Mouse (Mus musculus): ENCODE measurements around the gene Rnf223. TPM values are rescaled to one million over a fixed set of nuclear protein-coding genes. Genes with fewer than 3 reads are reported as not detected.
A peak's percentile ranks its signal among the peaks of the same experiment; 100 is the strongest.

The Rnf223 gene
- polyA plus RNA-seq, 1 experiment from 2014 or later, result 1.0 TPM

DNA sequence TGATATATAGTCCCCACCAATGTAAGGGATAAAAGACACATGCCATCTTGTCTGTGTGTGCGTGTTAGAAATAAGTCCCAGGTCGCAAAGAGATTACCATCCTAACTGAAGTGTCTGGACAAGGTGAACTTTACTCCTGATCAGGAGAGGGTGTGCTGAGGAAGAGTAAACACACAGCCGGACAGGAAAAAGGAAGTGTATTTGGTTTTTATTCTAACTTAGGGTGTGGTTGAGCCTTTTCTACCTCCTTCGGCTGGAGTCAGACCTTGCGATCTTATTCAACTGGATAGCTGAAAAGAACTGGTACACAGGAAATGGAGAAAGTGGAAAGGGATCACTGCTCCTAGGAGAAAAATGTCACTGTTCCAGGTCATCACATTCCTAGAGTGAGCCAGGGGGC is 29.8 kb upstream of the Rnf223 start:
- H3K27me3 ChIP-seq, result no peaks in the 10 kb centered on the region
- no peaks in the 10 kb centered on the region for H3K36me3 ChIP-seq
- 85% methylated on average over 5 of the region's 5 CpGs for WGBS
- no peaks in the 10 kb centered on the region for H3K9me3 ChIP-seq
- no peak overlapping the region for H3K4me2 ChIP-seq
- H3K27ac ChIP-seq, result no peak overlapping the region
- H3K9ac ChIP-seq, result no peak overlapping the region
- no peaks in the 10 kb centered on the region for H3K4me1 ChIP-seq
- no peak for ATAC-seq (ENCODE audit: insufficient number of reproducible peaks, low FRiP score, low TSS enrichment, low read depth)
- no peak overlapping the region for H3K4me3 ChIP-seq

GRCm38 (mm10) chr4:156101481-156101903 is 28.8 kb upstream of the Rnf223 start:
- Histone ChIP-seq H3K4me3 (no peak overlapping the region), H3K27me3 (no peaks in the 10 kb centered on the region), H3K4me1 (no peaks in the 10 kb centered on the region), H3K9me3 (no peaks in the 10 kb centered on the region), H3K4me2 (no peak overlapping the region), H3K9ac (no peak overlapping the region), H3K27ac (no peak overlapping the region), H3K36me3 (no peaks in the 10 kb centered on the region)
- no peak for ATAC-seq (ENCODE audit: insufficient number of reproducible peaks, low FRiP score, low TSS enrichment, low read depth)
- WGBS, result 38% methylated on average over 3 of the region's 3 CpGs

DNA sequence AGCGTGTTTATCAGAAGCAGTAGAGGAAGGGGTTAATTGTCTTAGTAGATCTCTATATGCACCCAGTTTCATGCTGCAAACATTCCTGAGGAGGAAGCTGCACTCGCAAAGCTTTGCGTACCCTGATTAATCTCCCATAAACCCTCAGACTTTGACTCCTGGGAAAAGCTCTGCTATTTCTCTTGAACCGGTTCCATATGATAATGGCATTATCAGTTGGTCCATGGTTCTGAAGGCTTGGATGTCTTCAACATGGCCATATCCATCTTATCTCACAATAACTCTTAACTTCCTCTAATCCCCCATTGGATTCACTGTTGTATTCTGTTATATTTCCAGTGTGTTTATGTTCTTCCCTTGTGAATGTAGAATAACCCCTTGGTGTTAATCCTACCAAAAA is 27.0 kb upstream of the Rnf223 start:
- H3K4me3 ChIP-seq, result no peak overlapping the region
- 73% methylated on average over 4 of the region's 4 CpGs for WGBS
- ATAC-seq (ENCODE audit: insufficient number of reproducible peaks, low FRiP score, low TSS enrichment, low read depth), result no peak

GRCm38 (mm10) chr4:156108606-156109546 is 21.4 kb upstream of the Rnf223 start:
- Histone ChIP-seq H3K27ac (peak overlapping the region; percentile 93), H3K9me3 (no peaks in the 10 kb centered on the region), H3K36me3 (no peaks in the 10 kb centered on the region), H3K4me2 (peak overlapping the region; percentile 68), H3K27me3 (no peaks in the 10 kb centered on the region), H3K4me1 (peaks cover 12% of the 10 kb centered on the region), H3K9ac (peak overlapping the region; percentile 51), H3K4me3 (peak overlapping the region; percentile 87)
- WGBS, result 22% methylated on average over 13 of the region's 13 CpGs
- peak; percentile 48; the same call in 1 of the 2 replicates for ATAC-seq (ENCODE audit: insufficient number of reproducible peaks, low FRiP score, low TSS enrichment, low read depth)

More for the DNA sequence above, 27.0 kb upstream of the Rnf223 start:
- H3K9me3 ChIP-seq, result no peaks in the 10 kb centered on the region
- H3K36me3 ChIP-seq, result no peaks in the 10 kb centered on the region
- H3K4me2 ChIP-seq, result no peak overlapping the region
- no peak overlapping the region for H3K27ac ChIP-seq
- peaks cover 3% of the 10 kb centered on the region; the same call in 1 of the 2 replicates for H3K4me1 ChIP-seq
- no peak overlapping the region for H3K9ac ChIP-seq
- no peaks in the 10 kb centered on the region for H3K27me3 ChIP-seq

DNA sequence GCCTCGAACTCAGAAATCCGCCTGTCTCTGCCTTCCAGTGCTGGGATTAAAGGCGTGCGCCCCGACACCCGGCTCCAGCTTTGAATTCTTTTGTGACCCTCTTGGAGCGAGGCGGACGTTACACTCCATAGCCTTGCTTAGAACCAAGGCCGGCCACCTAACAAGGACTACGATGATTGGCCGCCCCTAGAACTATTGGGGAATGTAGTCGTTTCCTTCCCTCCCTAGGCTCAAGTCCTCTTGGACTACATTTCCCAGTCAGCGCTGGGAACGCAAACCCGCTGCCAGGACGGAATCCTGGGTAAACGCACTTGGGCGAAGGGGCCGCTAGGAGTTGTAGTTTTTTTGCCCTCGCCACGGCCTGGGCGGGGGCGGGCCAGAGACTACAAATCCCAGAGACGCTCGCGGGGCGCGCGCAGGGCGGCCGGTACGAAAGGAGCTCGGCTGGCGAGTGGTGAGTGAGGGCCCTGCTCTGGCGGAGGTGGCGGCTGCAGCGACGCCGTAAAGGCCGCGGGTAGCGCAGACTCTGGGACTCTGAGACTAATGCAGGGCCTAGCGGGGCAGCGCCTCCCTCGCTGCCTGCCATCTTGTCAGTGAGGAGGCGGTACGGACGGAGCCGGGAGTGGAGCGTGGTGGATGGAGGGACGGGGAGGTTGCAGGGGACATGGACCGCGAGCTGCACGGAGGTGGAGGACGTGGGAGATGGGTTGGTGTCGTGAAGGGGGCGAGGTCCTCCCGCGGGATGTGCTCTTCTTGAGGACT is 20.6 kb upstream of the Rnf223 start, which contains the start of gene 9430015G10Rik:
9430015G10Rik (plus strand) TSS at position 413 of the 762 bp plus-strand sequence.
- H3K36me3 ChIP-seq, result no peaks in the 10 kb centered on the region
- ATAC-seq (ENCODE audit: insufficient number of reproducible peaks, low FRiP score, low TSS enrichment, low read depth), result peak; percentile 97
- H3K9me3 ChIP-seq, result no peaks in the 10 kb centered on the region
- H3K27me3 ChIP-seq, result no peaks in the 10 kb centered on the region
- peak within 1 kb of the TSS; percentile 82 for H3K9ac ChIP-seq
- peak within 1 kb of the TSS; percentile 68 for H3K4me2 ChIP-seq
- WGBS, result under 1% methylated on average over 60 of the region's 60 CpGs
- H3K4me3 ChIP-seq, result peak within 1 kb of the TSS; percentile 87
- H3K27ac ChIP-seq, result peak within 1 kb of the TSS; percentile 93
- peaks cover 12% of the 10 kb centered on the region for H3K4me1 ChIP-seq

DNA sequence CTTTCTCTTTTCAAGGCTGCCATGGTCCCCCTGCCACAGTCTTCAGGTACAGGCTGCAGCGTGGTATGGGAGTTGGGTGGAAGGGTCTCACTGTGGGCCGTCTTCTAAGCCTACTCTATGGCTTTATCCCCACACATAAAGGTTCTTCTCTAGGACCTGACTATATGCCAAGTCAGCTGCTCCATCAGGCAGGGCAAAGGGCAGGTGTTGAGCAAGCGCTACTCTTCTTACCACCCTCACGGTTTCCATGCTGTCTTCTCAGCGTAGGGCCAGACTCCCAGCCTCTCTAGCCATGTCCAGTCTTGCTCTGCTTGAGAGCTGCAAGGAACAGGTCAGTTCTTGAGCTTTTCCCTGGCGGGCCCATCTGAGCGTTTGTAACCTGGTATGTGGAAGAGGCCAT is 6.2 kb upstream of the Rnf223 start:
- Histone ChIP-seq H3K27ac (no peak overlapping the region), H3K36me3 (peaks cover 79% of the 10 kb centered on the region), H3K4me2 (no peak overlapping the region), H3K9ac (no peak overlapping the region), H3K27me3 (no peaks in the 10 kb centered on the region), H3K4me3 (no peak overlapping the region), H3K9me3 (no peaks in the 10 kb centered on the region), H3K4me1 (no peaks in the 10 kb centered on the region)
- WGBS, result 97% methylated on average over 7 of the region's 7 CpGs
- ATAC-seq (ENCODE audit: insufficient number of reproducible peaks, low FRiP score, low TSS enrichment, low read depth), result no peak

- no peak overlapping the region for H3K4me2 ChIP-seq
- H3K4me1 ChIP-seq, result no peaks in the 10 kb centered on the region
- no peaks in the 10 kb centered on the region for H3K27me3 ChIP-seq
- no peak overlapping the region for H3K9ac ChIP-seq
- ATAC-seq (ENCODE audit: insufficient number of reproducible peaks, low FRiP score, low TSS enrichment, low read depth), result no peak
- H3K27ac ChIP-seq, result no peak overlapping the region
- no peak overlapping the region for H3K4me3 ChIP-seq
- peaks cover 66% of the 10 kb centered on the region for H3K36me3 ChIP-seq
- 92% methylated on average over 6 of the region's 6 CpGs for WGBS
- no peaks in the 10 kb centered on the region for H3K9me3 ChIP-seq
These were observed 4.9 kb upstream of the Rnf223 start for GRCm38 (mm10) chr4:156125393-156125792.

DNA sequence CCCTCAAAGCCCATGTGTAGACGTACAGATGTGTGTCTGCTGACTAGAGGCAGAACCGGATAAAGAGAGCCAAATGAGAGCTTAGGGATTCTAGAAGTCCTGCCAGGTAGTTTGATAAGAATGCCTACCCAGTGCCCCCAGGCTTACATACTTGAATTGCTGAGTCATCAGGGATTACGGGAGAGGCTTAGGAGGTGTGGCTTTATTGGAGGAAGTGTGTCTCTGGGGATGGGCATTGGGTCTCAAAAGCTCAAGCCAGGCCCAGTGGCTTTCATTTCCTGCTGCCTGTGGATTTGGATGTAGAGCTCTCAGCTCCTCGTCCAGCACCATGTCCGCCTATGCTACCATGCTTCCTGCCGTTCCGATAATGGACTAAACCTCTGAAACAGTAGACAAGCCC is 3.5 kb upstream of the Rnf223 start:
- H3K36me3 ChIP-seq, result peaks cover 51% of the 10 kb centered on the region

GRCm38 (mm10) chr4:156128746-156129145 is 1.6 kb upstream of the Rnf223 start:
- H3K9me3 ChIP-seq, result no peaks in the 10 kb centered on the region
- no peak overlapping the region for H3K4me2 ChIP-seq
- H3K36me3 ChIP-seq, result peaks cover 33% of the 10 kb centered on the region
- H3K9ac ChIP-seq, result no peak overlapping the region
- no peak overlapping the region for H3K27ac ChIP-seq
- no peak for ATAC-seq (ENCODE audit: insufficient number of reproducible peaks, low FRiP score, low TSS enrichment, low read depth)
- no peak overlapping the region for H3K4me3 ChIP-seq
- no peaks in the 10 kb centered on the region for H3K4me1 ChIP-seq
- 83% methylated on average over 5 of the region's 5 CpGs for WGBS
- H3K27me3 ChIP-seq, result no peaks in the 10 kb centered on the region

More for the DNA sequence above, 3.5 kb upstream of the Rnf223 start:
- Histone ChIP-seq H3K9ac (no peak overlapping the region), H3K9me3 (no peaks in the 10 kb centered on the region), H3K4me3 (no peak overlapping the region), H3K4me2 (no peak overlapping the region), H3K4me1 (no peaks in the 10 kb centered on the region), H3K27me3 (no peaks in the 10 kb centered on the region), H3K27ac (no peak overlapping the region)
- no peak for ATAC-seq (ENCODE audit: insufficient number of reproducible peaks, low FRiP score, low TSS enrichment, low read depth)
- WGBS, result 79% methylated on average over 7 of the region's 7 CpGs

GRCm38 (mm10) chr4:156130940-156131339 is 627 bp downstream of the Rnf223 start:
- no peak overlapping the region for H3K4me2 ChIP-seq
- no peaks in the 10 kb centered on the region for H3K27me3 ChIP-seq
- 81% methylated on average over 10 of the region's 10 CpGs for WGBS
- H3K27ac ChIP-seq, result no peak overlapping the region
- no peak overlapping the region for H3K4me3 ChIP-seq
- H3K36me3 ChIP-seq, result peaks cover 11% of the 10 kb centered on the region
- ATAC-seq (ENCODE audit: insufficient number of reproducible peaks, low FRiP score, low TSS enrichment, low read depth), result no peak
- no peak overlapping the region for H3K9ac ChIP-seq
- no peaks in the 10 kb centered on the region for H3K4me1 ChIP-seq
- no peaks in the 10 kb centered on the region for H3K9me3 ChIP-seq

DNA sequence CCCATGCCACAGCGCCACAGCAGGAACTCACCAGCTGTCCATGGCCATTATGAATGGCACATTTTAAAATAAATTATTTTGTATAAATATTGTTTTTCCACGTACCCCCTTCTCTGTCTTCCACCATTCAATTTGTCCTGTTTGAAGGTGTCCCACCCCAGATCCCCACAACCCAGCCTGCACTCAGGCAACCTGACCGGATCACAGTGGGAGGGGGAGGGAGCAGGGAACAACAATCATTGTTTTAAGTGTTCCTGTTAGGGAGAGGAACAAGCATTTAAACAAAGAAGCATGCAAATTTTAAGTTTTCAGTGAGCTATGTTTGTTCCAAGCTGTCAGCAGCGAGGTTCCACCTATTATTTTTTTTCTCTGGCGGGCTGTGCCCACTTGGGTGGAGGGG is 3.0 kb downstream of the Rnf223 start:
- 67% methylated on average over 5 of the region's 5 CpGs for WGBS
- no peak for ATAC-seq (ENCODE audit: insufficient number of reproducible peaks, low FRiP score, low TSS enrichment, low read depth)
- Histone ChIP-seq H3K9me3 (no peaks in the 10 kb centered on the region), H3K36me3 (no peaks in the 10 kb centered on the region), H3K27ac (no peak overlapping the region), H3K4me1 (no peaks in the 10 kb centered on the region), H3K9ac (no peak overlapping the region), H3K4me3 (no peak overlapping the region), H3K27me3 (no peaks in the 10 kb centered on the region), H3K4me2 (no peak overlapping the region)

Measured in limb, embryonic 15.5 days (tissue).